Mouse (Mus musculus): ENCODE results near the gene Atp6v0a1.

- TF ChIP-seq CTCF (IDR thresholded peaks at IDR 0.05; ENCODE audit: insufficient read depth, low read depth, low read length) (no peak), POLR2A (IDR thresholded peaks at IDR 0.05; ENCODE audit: insufficient read depth, low read depth, low read length) (no peak)
Measured at GRCm38 (mm10) chr11:101063676-101064327, 54.5 kb downstream of the Atp6v0a1 start.
